In genomic region chr10:80389185-80389708, GRCm38 (mm10) we compare ENCODE assay signal across 24 mouse cellular contexts. TPM values are rescaled to one million over a fixed set of nuclear protein-coding genes. Genes with fewer than 3 reads are reported as not detected.
DNase-seq lines count a peak whose midpoint lies in the region; ATAC-seq and TF ChIP-seq lines count a peak whose summit lies in the region.
"Had no signal": no experiment of that assay in that cellular context is flagged by ENCODE, and none has a peak within 500 bp of the region (broad histone marks: within the 10 kb centered on the region; RNA-seq: fewer than 3 reads in every experiment).

No protein-coding gene starts in this region.

- H3K27me3 ChIP-seq in embryonic facial prominence, embryonic 13.5 days: no peaks in the 10 kb centered on the region
- H3K27me3 ChIP-seq in embryonic facial prominence, embryonic 10.5 days (replicated peaks; ENCODE audit: low read depth, poor library complexity, severe bottlenecking): no peaks in the 10 kb centered on the region
- no peaks in the 10 kb centered on the region for H3K27me3 ChIP-seq in liver, embryonic 11.5 days (replicated peaks; ENCODE audit: control insufficient read depth, insufficient read depth, low read length)
- no peaks in the 10 kb centered on the region for H3K27me3 ChIP-seq in testis, adult 2 months (ENCODE audit: control insufficient read depth, insufficient read depth, low read length)
- H3K27me3 ChIP-seq: forebrain, embryonic 15.5 days; heart, embryonic 12.5 days; heart, embryonic 15.5 days; hindbrain, embryonic 13.5 days; intestine, embryonic 15.5 days had no signal

- 0 out of 2 replicates have a peak overlapping the region, but pooled peaks have one; percentile 92 for H3K27ac ChIP-seq in embryonic facial prominence, embryonic 13.5 days
- H3K27ac ChIP-seq in embryonic facial prominence, embryonic 10.5 days (replicated peaks): no peak overlapping the region
- H3K27ac ChIP-seq in liver, embryonic 11.5 days (ENCODE audit: low read depth, low read length): peak overlapping the region; percentile 23
- H3K27ac ChIP-seq in testis, adult 2 months (ENCODE audit: control insufficient read depth, insufficient read depth, low read depth, low read length): no peak overlapping the region
- H3K27ac ChIP-seq: forebrain, embryonic 15.5 days; heart, embryonic 15.5 days; hindbrain, embryonic 13.5 days had no signal

- no peak for TF ChIP-seq POLR2A in testis, adult 2 months (IDR thresholded peaks at IDR 0.05; ENCODE audit: control insufficient read depth, low read depth, low read length)

- TF ChIP-seq CTCF in testis, adult 2 months (IDR thresholded peaks at IDR 0.05; ENCODE audit: control insufficient read depth, insufficient read depth, insufficient replicate concordance, low read depth, low read length): no peak

- no peak overlapping the region for H3K4me2 ChIP-seq in embryonic facial prominence, embryonic 13.5 days
- no peak overlapping the region for H3K4me2 ChIP-seq in liver, embryonic 11.5 days
- H3K4me2 ChIP-seq: forebrain, embryonic 15.5 days; heart, embryonic 15.5 days; intestine, embryonic 15.5 days had no signal

- ATAC-seq in embryonic facial prominence, embryonic 13.5 days (ENCODE audit: insufficient number of reproducible peaks, insufficient read depth, low FRiP score, low TSS enrichment, low read depth): no peak
- no peak for ATAC-seq in liver, embryonic 11.5 days (replicated peaks; ENCODE audit: low FRiP score)
- ATAC-seq: forebrain, embryonic 15.5 days; hindbrain, embryonic 16.5 days; intestine, embryonic 15.5 days had no signal

- peaks cover 57% of the 10 kb centered on the region for H3K36me3 ChIP-seq in embryonic facial prominence, embryonic 13.5 days
- H3K36me3 ChIP-seq in embryonic facial prominence, embryonic 10.5 days (replicated peaks): peaks cover 64% of the 10 kb centered on the region
- H3K36me3 ChIP-seq in liver, embryonic 11.5 days (ENCODE audit: control insufficient read depth, insufficient read depth, low read length): peaks cover 36% of the 10 kb centered on the region
- H3K36me3 ChIP-seq in testis, adult 2 months (ENCODE audit: control insufficient read depth, insufficient read depth, low read length): no peaks in the 10 kb centered on the region; the same call in 1 of the 2 replicates

- no peaks in the 10 kb centered on the region for H3K9me3 ChIP-seq in embryonic facial prominence, embryonic 13.5 days
- no peaks in the 10 kb centered on the region for H3K9me3 ChIP-seq in embryonic facial prominence, embryonic 10.5 days
- H3K9me3 ChIP-seq in liver, embryonic 11.5 days (ENCODE audit: control insufficient read depth, low read length): no peaks in the 10 kb centered on the region
- H3K9me3 ChIP-seq: forebrain, embryonic 15.5 days; heart, embryonic 12.5 days; heart, embryonic 15.5 days; hindbrain, embryonic 10.5 days; hindbrain, embryonic 13.5 days; intestine, embryonic 15.5 days had no signal

- no peak overlapping the region for H3K4me3 ChIP-seq in embryonic facial prominence, embryonic 13.5 days
- no peak overlapping the region for H3K4me3 ChIP-seq in embryonic facial prominence, embryonic 10.5 days
- H3K4me3 ChIP-seq in liver, embryonic 11.5 days (ENCODE audit: low read depth, low read length): no peak overlapping the region
- H3K4me3 ChIP-seq in testis, adult 2 months (ENCODE audit: control insufficient read depth, low read depth, low read length): peak overlapping the region; percentile 20; the same call in 1 of the 2 replicates
- H3K4me3 ChIP-seq: forebrain, embryonic 15.5 days; hindbrain, embryonic 13.5 days; intestine, embryonic 15.5 days had no signal

- DNase-seq in adrenal gland, adult 2 months: peak; percentile 33
- no peak for DNase-seq in adrenal gland, postnatal 10 days
- no peak for DNase-seq in embryonic facial prominence, embryonic 10.5 days (ENCODE audit: low spot score)
- DNase-seq in liver, embryonic 11.5 days (ENCODE audit: low spot score): no peak
- DNase-seq in liver: no peak
- no peak for DNase-seq in testis, postnatal 14 days (ENCODE audit: low spot score)
- DNase-seq: adrenal gland, adult 8-10 months; adrenal gland, postnatal 36 days; cerebellum, adult 11 months; cerebellum, adult 9-10 months; cerebellum, postnatal 25 days; gastrocnemius, postnatal 25 days; heart, adult 18-20 months; heart, postnatal 10 days; heart, postnatal 36 days had no signal

- H3K4me1 ChIP-seq in embryonic facial prominence, embryonic 13.5 days: peaks cover 27% of the 10 kb centered on the region
- H3K4me1 ChIP-seq in embryonic facial prominence, embryonic 10.5 days: peaks cover 33% of the 10 kb centered on the region
- peaks cover 38% of the 10 kb centered on the region for H3K4me1 ChIP-seq in liver, embryonic 11.5 days (replicated peaks; ENCODE audit: control insufficient read depth, insufficient read depth, low read length)
- peaks cover 17% of the 10 kb centered on the region for H3K4me1 ChIP-seq in testis, adult 2 months (ENCODE audit: control insufficient read depth, insufficient read depth, low read length)

- no peak overlapping the region for H3K9ac ChIP-seq in embryonic facial prominence, embryonic 13.5 days
- H3K9ac ChIP-seq in liver, embryonic 11.5 days (ENCODE audit: low read depth, low read length): no peak overlapping the region
- H3K9ac ChIP-seq: forebrain, embryonic 15.5 days; heart, embryonic 15.5 days; hindbrain, embryonic 13.5 days had no signal

- WGBS in embryonic facial prominence, embryonic 13.5 days: 71% methylated on average over 4 of the region's 4 CpGs
- 79% methylated on average over 4 of the region's 4 CpGs for WGBS in embryonic facial prominence, embryonic 10.5 days
- WGBS in liver, embryonic 11.5 days: 67% methylated on average over 4 of the region's 4 CpGs

RNA-seq across cellular contexts. Expression of gene Mex3d, which starts 1.8 kb away (rescaled TPM):
- 10 to 100 TPM; 19.2 to 19.5 TPM for total RNA-seq in adrenal gland, adult 2 months (2021)
- 60.7 and 61.5 TPM in 2 replicates for polyA plus RNA-seq in adrenal gland, adult 2 months (2012; rRNA removed)
- total RNA-seq in adrenal gland, postnatal 10 days (2021): 10 to 100 TPM; 19.6 to 21.8 TPM
- polyA plus RNA-seq in embryonic facial prominence, embryonic 13.5 days (2015; fragmentation: Nextera tagmentation; extraction: Ambion mirVana): 8.9 and 10.4 TPM in 2 replicates
- 6.4 and 7.1 TPM in 2 replicates for polyA plus RNA-seq in embryonic facial prominence, embryonic 10.5 days (2016; fragmentation: Nextera tagmentation; extraction: Ambion mirVana)
- 2.5 and 3.7 TPM in 2 replicates for polyA plus RNA-seq in liver, embryonic 11.5 days (2014; fragmentation: Nextera tagmentation; extraction: Ambion mirVana)
- 596 and 686 TPM in 2 replicates for polyA plus RNA-seq in testis, adult 2 months (2012; rRNA removed)

RNA-seq across cellular contexts. Expression of gene Mbd3, which starts 10.1 kb away (rescaled TPM):
- 100 to 1,000 TPM; 125 to 146 TPM for total RNA-seq in adrenal gland, adult 2 months (2021)
- 158 and 165 TPM in 2 replicates for polyA plus RNA-seq in adrenal gland, adult 2 months (2012; rRNA removed)
- total RNA-seq in adrenal gland, postnatal 10 days (2021): 100 to 1,000 TPM; 103 to 113 TPM
- 263 and 297 TPM in 2 replicates for polyA plus RNA-seq in embryonic facial prominence, embryonic 13.5 days (2015; fragmentation: Nextera tagmentation; extraction: Ambion mirVana)
- 371 and 377 TPM in 2 replicates for polyA plus RNA-seq in embryonic facial prominence, embryonic 10.5 days (2016; fragmentation: Nextera tagmentation; extraction: Ambion mirVana)
- 174 and 175 TPM in 2 replicates for polyA plus RNA-seq in liver, embryonic 11.5 days (2014; fragmentation: Nextera tagmentation; extraction: Ambion mirVana)
- polyA plus RNA-seq in testis, adult 2 months (2012; rRNA removed): 135 and 153 TPM in 2 replicates

RNA-seq across cellular contexts. Expression of gene Uqcr11, which starts 17.4 kb away (rescaled TPM):
- total RNA-seq in adrenal gland, adult 2 months (2021): 1,000 to 10,000 TPM in 1 of 2 experiments, 100 to 1,000 TPM in 1; 714 to 1,027 TPM
- 2,955 and 2,958 TPM in 2 replicates for polyA plus RNA-seq in adrenal gland, adult 2 months (2012; rRNA removed)
- 1,000 to 10,000 TPM; 1,321 to 1,365 TPM for total RNA-seq in adrenal gland, postnatal 10 days (2021)
- polyA plus RNA-seq in embryonic facial prominence, embryonic 13.5 days (2015; fragmentation: Nextera tagmentation; extraction: Ambion mirVana): 447 and 479 TPM in 2 replicates
- 615 and 629 TPM in 2 replicates for polyA plus RNA-seq in embryonic facial prominence, embryonic 10.5 days (2016; fragmentation: Nextera tagmentation; extraction: Ambion mirVana)
- 835 and 866 TPM in 2 replicates for polyA plus RNA-seq in liver, embryonic 11.5 days (2014; fragmentation: Nextera tagmentation; extraction: Ambion mirVana)
- 446 and 549 TPM in 2 replicates for polyA plus RNA-seq in testis, adult 2 months (2012; rRNA removed)

RNA-seq across cellular contexts. Expression of gene Plk5, which starts 33.0 kb away (rescaled TPM):
- under 1 TPM; 0.14 to 0.45 TPM for total RNA-seq in adrenal gland, adult 2 months (2021)
- polyA plus RNA-seq in adrenal gland, adult 2 months (2012; rRNA removed): 1.5 and 2.6 TPM in 2 replicates
- total RNA-seq in adrenal gland, postnatal 10 days (2021): under 1 TPM in 1 of 2 experiments, not detected in 1; 0.12 TPM
- polyA plus RNA-seq in embryonic facial prominence, embryonic 13.5 days (2015; fragmentation: Nextera tagmentation; extraction: Ambion mirVana): 1.8 and 2.6 TPM in 2 replicates
- polyA plus RNA-seq in embryonic facial prominence, embryonic 10.5 days (2016; fragmentation: Nextera tagmentation; extraction: Ambion mirVana): 0.37 and 0.43 TPM in 2 replicates
- polyA plus RNA-seq in liver, embryonic 11.5 days (2014; fragmentation: Nextera tagmentation; extraction: Ambion mirVana): 0.25 TPM in 2 replicates
- 1.3 and 1.7 TPM in 2 replicates for polyA plus RNA-seq in testis, adult 2 months (2012; rRNA removed)
- polyA plus RNA-seq: heart, embryonic 12.5 days had no signal

RNA-seq across cellular contexts. Expression of gene Adamtsl5, which starts 41.0 kb away (rescaled TPM):
- total RNA-seq in adrenal gland, adult 2 months (2021): 10 to 100 TPM in 1 of 2 experiments, 1 to 10 TPM in 1; 8.0 to 10.3 TPM
- 35.1 and 41.5 TPM in 2 replicates for polyA plus RNA-seq in adrenal gland, adult 2 months (2012; rRNA removed)
- total RNA-seq in adrenal gland, postnatal 10 days (2021): 10 to 100 TPM in 1 of 2 experiments, 1 to 10 TPM in 1; 7.6 to 18.7 TPM
- polyA plus RNA-seq in embryonic facial prominence, embryonic 13.5 days (2015; fragmentation: Nextera tagmentation; extraction: Ambion mirVana): 3.2 and 4.3 TPM in 2 replicates
- 0.65 and 0.88 TPM in 2 replicates for polyA plus RNA-seq in embryonic facial prominence, embryonic 10.5 days (2016; fragmentation: Nextera tagmentation; extraction: Ambion mirVana)
- polyA plus RNA-seq in liver, embryonic 11.5 days (2014; fragmentation: Nextera tagmentation; extraction: Ambion mirVana): 1.6 and 2.6 TPM in 2 replicates
- 3.3 and 4.1 TPM in 2 replicates for polyA plus RNA-seq in testis, adult 2 months (2012; rRNA removed)

Comparison
In these comparisons a context has a peak if more than half of its experiments do, and no peak if none do; other contexts are left out.
1. H3K27ac ChIP-seq: peak in embryonic facial prominence, embryonic 13.5 days (single experiment) and liver, embryonic 11.5 days (single experiment); none in embryonic facial prominence, embryonic 10.5 days (single experiment) and testis, adult 2 months (single experiment).